Mouse (Mus musculus) neural tube, embryonic 12.5 days (tissue): ENCODE results near the gene Trdmt1. TPM values are rescaled to one million over a fixed set of nuclear protein-coding genes. Genes with fewer than 3 reads are reported as not detected.
"Not testable (repeated sequence)": the region's sequence is repeated elsewhere in the genome, so short reads cannot be mapped to it uniquely, and the experiment has no call there.

Source experiments
- ATAC-seq: fragments of 200-750 bp; cut with Nextera tagmentation; 2 replicates; pipeline ENCODE4 v1.8.0; 2017; ENCODE audit warnings: low read depth, mild to moderate bottlenecking, moderate TSS enrichment, moderate library complexity; ENCODE audit not compliant: low FRiP score
- H3K27ac ChIP-seq: fragments of 300-500 bp; sonication (generic); 2 replicates; pipeline ENCODE4 v1.5.1; 2016
- H3K27me3 ChIP-seq: fragments of 300-500 bp; sonication (generic); replicated peaks from 2 replicates; pipeline ENCODE4 v1.6.1; 2016; ENCODE audit warnings: mild to moderate bottlenecking
- H3K36me3 ChIP-seq: fragments of 300-500 bp; sonication (generic); 2 replicates; pipeline ENCODE4 v1.6.1; 2016; ENCODE audit warnings: mild to moderate bottlenecking
- H3K4me1 ChIP-seq: fragments of 300-500 bp; sonication (generic); 2 replicates; pipeline ENCODE4 v1.6.1; 2016
- H3K4me2 ChIP-seq: fragments of 300-500 bp; sonication (generic); replicated peaks from 2 replicates; pipeline ENCODE4 v1.6.1; 2016; ENCODE audit warnings: mild to moderate bottlenecking
- H3K4me3 ChIP-seq: fragments of 300-500 bp; sonication (generic); 2 replicates; pipeline ENCODE4 v1.5.1; 2016
- H3K9ac ChIP-seq: fragments of 300-500 bp; sonication (generic); 2 replicates; pipeline ENCODE4 v1.6.1; 2016; ENCODE audit warnings: mild to moderate bottlenecking
- H3K9me3 ChIP-seq: fragments of 300-500 bp; sonication (generic); 2 replicates; pipeline ENCODE4 v1.6.1; 2016; ENCODE audit warnings: mild to moderate bottlenecking
- WGBS: fragments of 180-500 bp; shearing (Covaris S2); methylation state at CpG from one replicate; pipeline ENCODE4 v1.1.7; 2016; 5-methylcytosine and 5-hydroxymethylcytosine counted together
- polyA plus RNA-seq: library from polyadenylated mRNA; unstranded; fragments of >200 nt; fragmentation: Nextera tagmentation; extraction: Ambion mirVana; gene quantifications from 2 replicates; pipeline ENCODE4 v1.2.1, GENCODE M21; 2016

Trdmt1 gene
- polyA plus RNA-seq, result 6.6 and 8.9 TPM in 2 replicates

- H3K27ac ChIP-seq, result peak within 1 kb of the TSS; percentile 75; the same call in 1 of the 2 replicates
- no peaks in the 10 kb centered on the region for H3K36me3 ChIP-seq
- under 1% methylated on average over 39 of the region's 39 CpGs for WGBS
- peak within 1 kb of the TSS; percentile 70 for H3K9ac ChIP-seq
- no peaks in the 10 kb centered on the region for H3K4me1 ChIP-seq
- H3K4me2 ChIP-seq, result peak within 1 kb of the TSS; percentile 60
- H3K27me3 ChIP-seq, result no peaks in the 10 kb centered on the region
- H3K4me3 ChIP-seq, result peak within 1 kb of the TSS; percentile 57
- ATAC-seq, result peak; percentile 99
- H3K9me3 ChIP-seq, result no peaks in the 10 kb centered on the region
Observed at GRCm38 (mm10) chr2:13544193-13544824, at the start of gene Trdmt1. Trdmt1 (minus strand) TSS chr2:13544668.

- ATAC-seq, result no peak
- no peaks in the 10 kb centered on the region for H3K36me3 ChIP-seq
- WGBS, result 86% methylated on average over 4 of the region's 4 CpGs
Observed at GRCm38 (mm10) chr2:13593328-13593727, 48.9 kb upstream of the Trdmt1 start.

GRCm38 (mm10) chr2:13583746-13584145 lies 39.3 kb upstream of the Trdmt1 start:
- H3K9me3 ChIP-seq, ATAC-seq, H3K27me3 ChIP-seq, H3K4me2 ChIP-seq, H3K27ac ChIP-seq, H3K9ac ChIP-seq, H3K4me1 ChIP-seq, H3K4me3 ChIP-seq: not testable (repeated sequence)
- H3K36me3 ChIP-seq, result peaks cover 41% of the 10 kb centered on the region

More at GRCm38 (mm10) chr2:13593328-13593727, 48.9 kb upstream of the Trdmt1 start:
- no peaks in the 10 kb centered on the region for H3K4me1 ChIP-seq
- no peak overlapping the region for H3K27ac ChIP-seq
- no peaks in the 10 kb centered on the region for H3K27me3 ChIP-seq
- H3K9me3 ChIP-seq, result no peaks in the 10 kb centered on the region
- H3K4me3 ChIP-seq, result no peak overlapping the region
- H3K4me2 ChIP-seq, result no peak overlapping the region
- H3K9ac ChIP-seq, result no peak overlapping the region

- peaks cover 5% of the 10 kb centered on the region; the same call in 1 of the 2 replicates for H3K4me1 ChIP-seq
- no peaks in the 10 kb centered on the region for H3K9me3 ChIP-seq
- H3K27me3 ChIP-seq, result no peaks in the 10 kb centered on the region
- ATAC-seq, result no peak
- no peak overlapping the region for H3K27ac ChIP-seq
- H3K36me3 ChIP-seq, result peaks cover 52% of the 10 kb centered on the region
- no peak overlapping the region for H3K4me3 ChIP-seq
- 86% methylated on average over 3 of the region's 3 CpGs for WGBS
- H3K9ac ChIP-seq, result no peak overlapping the region
- no peak overlapping the region for H3K4me2 ChIP-seq
Observed at GRCm38 (mm10) chr2:13582184-13582583, 37.7 kb upstream of the Trdmt1 start.

GRCm38 (mm10) chr2:13579991-13580390 lies 35.5 kb upstream of the Trdmt1 start:
- Histone ChIP-seq H3K4me1 (peaks cover 9% of the 10 kb centered on the region; the same call in 1 of the 2 replicates), H3K9me3 (no peaks in the 10 kb centered on the region), H3K4me2 (no peak overlapping the region), H3K27ac (no peak overlapping the region), H3K4me3 (no peak overlapping the region), H3K27me3 (no peaks in the 10 kb centered on the region), H3K9ac (no peak overlapping the region), H3K36me3 (peaks cover 55% of the 10 kb centered on the region)
- ATAC-seq, result no peak
- 68% methylated on average over 11 of the region's 11 CpGs for WGBS

- H3K4me2 ChIP-seq, result no peak overlapping the region
- no peak overlapping the region for H3K4me3 ChIP-seq
- peaks cover 9% of the 10 kb centered on the region; the same call in 1 of the 2 replicates for H3K4me1 ChIP-seq
- H3K9me3 ChIP-seq, result no peaks in the 10 kb centered on the region
- H3K36me3 ChIP-seq, result peaks cover 55% of the 10 kb centered on the region
- no peak for ATAC-seq
- 90% methylated on average over 8 of the region's 8 CpGs for WGBS
- H3K27ac ChIP-seq, result no peak overlapping the region
- no peaks in the 10 kb centered on the region for H3K27me3 ChIP-seq
- H3K9ac ChIP-seq, result no peak overlapping the region
Observed at GRCm38 (mm10) chr2:13579315-13579714, 34.8 kb upstream of the Trdmt1 start.

GRCm38 (mm10) chr2:13578473-13579152 lies 34.1 kb upstream of the Trdmt1 start:
- 74% methylated on average over 14 of the region's 14 CpGs for WGBS
- H3K36me3 ChIP-seq, result peaks cover 55% of the 10 kb centered on the region
- no peak overlapping the region for H3K27ac ChIP-seq
- no peak overlapping the region for H3K9ac ChIP-seq
- H3K4me3 ChIP-seq, result no peak overlapping the region
- H3K4me1 ChIP-seq, result peaks cover 9% of the 10 kb centered on the region; the same call in 1 of the 2 replicates
- no peaks in the 10 kb centered on the region for H3K9me3 ChIP-seq
- no peaks in the 10 kb centered on the region for H3K27me3 ChIP-seq
- no peak for ATAC-seq
- H3K4me2 ChIP-seq, result peak overlapping the region; percentile 31

- Histone ChIP-seq H3K36me3 (peaks cover 46% of the 10 kb centered on the region), H3K4me3 (no peak overlapping the region), H3K27me3 (no peaks in the 10 kb centered on the region), H3K27ac (no peak overlapping the region), H3K9ac (no peak overlapping the region), H3K4me1 (peaks cover 9% of the 10 kb centered on the region), H3K4me2 (peak overlapping the region; percentile 50), H3K9me3 (no peaks in the 10 kb centered on the region)
- 94% methylated on average over 1 of the region's 1 CpGs for WGBS
- ATAC-seq, result no peak
Observed at GRCm38 (mm10) chr2:13577399-13577798, 32.9 kb upstream of the Trdmt1 start.

GRCm38 (mm10) chr2:13575926-13576325 lies 31.5 kb upstream of the Trdmt1 start:
- WGBS, result 5% methylated on average over 6 of the region's 6 CpGs
- Histone ChIP-seq H3K4me3 (peak overlapping the region; percentile 87), H3K4me1 (peaks cover 16% of the 10 kb centered on the region), H3K27ac (peak overlapping the region; percentile 87; the same call in 1 of the 2 replicates), H3K9me3 (no peaks in the 10 kb centered on the region), H3K4me2 (peak overlapping the region; percentile 73), H3K9ac (peak overlapping the region; percentile 94), H3K36me3 (peaks cover 34% of the 10 kb centered on the region), H3K27me3 (no peaks in the 10 kb centered on the region)
- peak; percentile 29 for ATAC-seq

- ATAC-seq, result no peak
- Histone ChIP-seq H3K27me3 (no peaks in the 10 kb centered on the region), H3K4me2 (peak overlapping the region; percentile 73), H3K4me3 (peak overlapping the region; percentile 87), H3K27ac (peak overlapping the region; percentile 87), H3K4me1 (peaks cover 16% of the 10 kb centered on the region), H3K36me3 (peaks cover 28% of the 10 kb centered on the region), H3K9ac (peak overlapping the region; percentile 94), H3K9me3 (no peaks in the 10 kb centered on the region)
- WGBS, result under 1% methylated on average over 13 of the region's 13 CpGs
Observed at GRCm38 (mm10) chr2:13575287-13575801, 30.9 kb upstream of the Trdmt1 start.

GRCm38 (mm10) chr2:13574801-13575150 lies 30.3 kb upstream of the Trdmt1 start:
- H3K36me3 ChIP-seq, result peaks cover 22% of the 10 kb centered on the region
- peak overlapping the region; percentile 87 for H3K4me3 ChIP-seq
- no peaks in the 10 kb centered on the region for H3K27me3 ChIP-seq
- H3K4me2 ChIP-seq, result peak overlapping the region; percentile 73
- WGBS, result 1% methylated on average over 21 of the region's 21 CpGs
- H3K4me1 ChIP-seq, result peaks cover 12% of the 10 kb centered on the region
- peak overlapping the region; percentile 94 for H3K9ac ChIP-seq
- H3K27ac ChIP-seq, result peak overlapping the region; percentile 87
- H3K9me3 ChIP-seq, result no peaks in the 10 kb centered on the region
- ATAC-seq, result 0 out of 2 replicates have a peak, but pooled peaks have one; percentile 11

GRCm38 (mm10) chr2:13574066-13574800 lies 29.8 kb upstream of the Trdmt1 start:
- H3K4me2 ChIP-seq, result peak overlapping the region; percentile 73
- peak overlapping the region; percentile 87 for H3K27ac ChIP-seq
- peak overlapping the region; percentile 87 for H3K4me3 ChIP-seq
- H3K27me3 ChIP-seq, result no peaks in the 10 kb centered on the region
- WGBS, result under 1% methylated on average over 46 of the region's 46 CpGs
- peaks cover 11% of the 10 kb centered on the region for H3K4me1 ChIP-seq
- peak overlapping the region; percentile 94 for H3K9ac ChIP-seq
- H3K36me3 ChIP-seq, result peaks cover 17% of the 10 kb centered on the region
- no peaks in the 10 kb centered on the region for H3K9me3 ChIP-seq
- peak; percentile 87 for ATAC-seq
